Mouse (Mus musculus) lung, adult 2 months (tissue): Measurements from ENCODE around the gene Emilin1. TPM values are rescaled to one million over a fixed set of nuclear protein-coding genes. Genes with fewer than 3 reads are reported as not detected.

Source experiments
- DNase-seq: peaks from one replicate; pipeline ENCODE4 v3.0.0; 2022
- H3K4me1 ChIP-seq: fragments of 200-500 bp; 2 replicates; pipeline ENCODE4 v1.6.1; 2011; ENCODE audit warnings: low read length; ENCODE audit not compliant: control insufficient read depth, insufficient read depth
- H3K4me3 ChIP-seq: fragments of 200-500 bp; replicated peaks from 2 replicates; pipeline ENCODE3; 2011; ENCODE audit warnings: low read depth, mild to moderate bottlenecking, control low read depth, low read length; ENCODE audit errors: extremely low read depth
- CTCF ChIP-seq: fragments of 200-500 bp; IDR thresholded peaks from 2 replicates; pipeline ENCODE4 v1.5.1; 2011; ENCODE audit warnings: mild to moderate bottlenecking, low read length, control low read depth; ENCODE audit not compliant: insufficient read depth
- POLR2A ChIP-seq: fragments of 200-500 bp; IDR thresholded peaks from 2 replicates; pipeline ENCODE4 v1.6.1; 2011; ENCODE audit warnings: low read depth, mild to moderate bottlenecking, control low read depth, low read length, borderline replicate concordance; ENCODE audit errors: extremely low read depth
- WGBS: fragments of 180-500 bp; shearing (Covaris S2); methylation state at CpG from one replicate; pipeline ENCODE4 v1.1.7; 2018; 5-methylcytosine and 5-hydroxymethylcytosine counted together
- polyA plus RNA-seq: library from polyadenylated mRNA; depleted of rRNA; stranded (reverse); fragments of >200 nt; gene quantifications from 2 replicates; pipeline ENCODE4 v1.2.3, GENCODE M21; 2012; rRNA removed

The Emilin1 gene
- polyA plus RNA-seq, 1 experiment, result 89.9 TPM

- no peak for DNase-seq
- no peak for TF ChIP-seq POLR2A
- TF ChIP-seq CTCF, result no peak
- WGBS, result 82% methylated on average over 3 of the region's 3 CpGs
- no peak overlapping the region for H3K4me3 ChIP-seq
- H3K4me1 ChIP-seq, result peaks cover 17% of the 10 kb centered on the region
These were observed 50.7 kb downstream of the Emilin1 start for GRCm38 (mm10) chr5:30963916-30964315.

- 83% methylated on average over 4 of the region's 4 CpGs for WGBS
- no peak overlapping the region for H3K4me3 ChIP-seq
- DNase-seq, result no peak
- TF ChIP-seq CTCF (no peak), POLR2A (no peak)
- peaks cover 9% of the 10 kb centered on the region for H3K4me1 ChIP-seq
These were observed 53.0 kb downstream of the Emilin1 start for GRCm38 (mm10) chr5:30966189-30966588.

GRCm38 (mm10) chr5:30968416-30968815 is 55.2 kb downstream of the Emilin1 start, which contains the start of gene Tcf23:
Gene Tcf23 (plus strand): TSS chr5:30968662.
- no peak within 1 kb of the TSS for H3K4me3 ChIP-seq
- H3K4me1 ChIP-seq, result peaks cover 5% of the 10 kb centered on the region
- DNase-seq, result no peak
- 48% methylated on average over 8 of the region's 8 CpGs for WGBS
- TF ChIP-seq CTCF, result no peak
- no peak for TF ChIP-seq POLR2A

DNA sequence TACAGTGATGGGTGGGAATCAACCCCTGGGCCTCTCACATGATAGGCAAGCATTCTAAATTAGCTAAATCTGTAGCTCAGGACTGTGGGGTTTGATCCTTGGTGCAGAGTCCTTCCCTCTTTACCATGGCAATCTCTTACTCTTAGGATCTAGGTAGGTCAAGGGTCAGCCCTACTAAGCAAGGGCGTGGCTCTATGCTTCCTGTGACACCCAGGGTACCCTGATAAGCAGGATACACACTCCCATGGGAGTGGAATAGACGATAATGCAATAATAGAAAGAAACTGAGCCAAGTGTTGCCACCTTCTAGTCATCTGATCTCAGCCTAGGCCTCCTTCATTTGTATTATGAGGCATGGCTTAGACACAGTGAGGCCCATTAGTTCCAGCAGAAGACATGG is 56.2 kb downstream of the Emilin1 start:
- H3K4me3 ChIP-seq, result no peak overlapping the region
- peaks cover 5% of the 10 kb centered on the region for H3K4me1 ChIP-seq
- TF ChIP-seq POLR2A (no peak), CTCF (no peak)
- no peak for DNase-seq
- 42% methylated on average over 2 of the region's 2 CpGs for WGBS

Other genes starting within 250 kb of the Emilin1 start
- 12.2 and 13.8 TPM in 2 replicates for gene Cenpa, start 246.6 kb upstream of the Emilin1 start, polyA plus RNA-seq
- gene Dpysl5, start 201.8 kb upstream of the Emilin1 start, polyA plus RNA-seq, result 5.6 and 7.9 TPM in 2 replicates
- 66.2 and 81.8 TPM in 2 replicates for gene Mapre3, start 98.8 kb upstream of the Emilin1 start, polyA plus RNA-seq
- gene Tmem214, start 45.4 kb upstream of the Emilin1 start, polyA plus RNA-seq, result 85.7 and 86.6 TPM in 2 replicates
- gene Agbl5, start 24.7 kb upstream of the Emilin1 start, polyA plus RNA-seq, result 19.2 and 20.8 TPM in 2 replicates
- 218 and 230 TPM in 2 replicates for gene Ost4, start 5.6 kb upstream of the Emilin1 start, polyA plus RNA-seq
- gene Khk, start 8.0 kb downstream of the Emilin1 start, polyA plus RNA-seq, result 39.0 and 46.6 TPM in 2 replicates
- 2.7 and 5.7 TPM in 2 replicates for gene Cgref1, start 32.2 kb downstream of the Emilin1 start, polyA plus RNA-seq
- 196 and 253 TPM in 2 replicates for gene Preb, start 47.0 kb downstream of the Emilin1 start, polyA plus RNA-seq
- 0.95 and 1.2 TPM in 2 replicates for gene Tcf23, start 55.3 kb downstream of the Emilin1 start, polyA plus RNA-seq
- gene Atraid, start 134.9 kb downstream of the Emilin1 start, polyA plus RNA-seq, result 113 and 122 TPM in 2 replicates
- gene Slc5a6, start 135.5 kb downstream of the Emilin1 start, polyA plus RNA-seq, result 16.3 and 19.1 TPM in 2 replicates
- gene Cad, start 141.4 kb downstream of the Emilin1 start, polyA plus RNA-seq, result 27.6 and 28.6 TPM in 2 replicates
- not detected in 2 replicates for gene Dnajc5g, start 192.9 kb downstream of the Emilin1 start, polyA plus RNA-seq
- 0.10 TPM in 1 of 2 replicates, not detected in the other for gene Slc30a3, start 194.8 kb downstream of the Emilin1 start, polyA plus RNA-seq
- 3.8 and 14.9 TPM in 2 replicates for gene Trim54, start 203.3 kb downstream of the Emilin1 start, polyA plus RNA-seq
- not detected in 2 replicates for gene Ucn, start 225.4 kb downstream of the Emilin1 start, polyA plus RNA-seq
- 86.4 and 93.4 TPM in 2 replicates for gene Mpv17, start 240.8 kb downstream of the Emilin1 start, polyA plus RNA-seq